Mouse (Mus musculus) adrenal gland, postnatal 10 days (tissue): Measurements from ENCODE around the gene Asdurf. TPM values are rescaled to one million over a fixed set of nuclear protein-coding genes. Genes with fewer than 3 reads are reported as not detected.

ENCODE experiments used
- total RNA-seq, 2 experiments: library from RNA; stranded (reverse); gene quantifications; 2 replicates each; pipeline ENCODE4 v1.2.3; 2021

The Asdurf gene
- total RNA-seq, 2 experiments from 2014 or later = 3.4 TPM; not detected in 1

Other genes starting within 250 kb of the Asdurf start
- gene 1700019A02Rik, start 165.0 kb downstream of the Asdurf start, total RNA-seq = not detected
- gene Pms1, start 55.6 kb downstream of the Asdurf start, total RNA-seq = 1 to 10 TPM; 6.1 to 7.3 TPM
- 10 to 100 TPM; 12.0 to 12.8 TPM for gene Ormdl1, start 55.5 kb downstream of the Asdurf start, total RNA-seq
- gene Gm28778, start 55.5 kb downstream of the Asdurf start, total RNA-seq = not detected
- 10 to 100 TPM; 17.5 to 20.6 TPM for gene Osgepl1, start 39.0 kb downstream of the Asdurf start, total RNA-seq
- gene Gm28551, start within 50 bp of the Asdurf start, total RNA-seq = not detected
- gene Asnsd1, start 133 bp upstream of the Asdurf start, total RNA-seq = 10 to 100 TPM; 32.2 to 37.5 TPM